Mouse (Mus musculus): ENCODE data around the gene Ccdc125. TPM values are rescaled to one million over a fixed set of nuclear protein-coding genes. Genes with fewer than 3 reads are reported as not detected.

The Ccdc125 gene
- total and polyA plus RNA-seq, 2 experiments from 2014 or later, result 0.86 to 1.8 TPM

DNA sequence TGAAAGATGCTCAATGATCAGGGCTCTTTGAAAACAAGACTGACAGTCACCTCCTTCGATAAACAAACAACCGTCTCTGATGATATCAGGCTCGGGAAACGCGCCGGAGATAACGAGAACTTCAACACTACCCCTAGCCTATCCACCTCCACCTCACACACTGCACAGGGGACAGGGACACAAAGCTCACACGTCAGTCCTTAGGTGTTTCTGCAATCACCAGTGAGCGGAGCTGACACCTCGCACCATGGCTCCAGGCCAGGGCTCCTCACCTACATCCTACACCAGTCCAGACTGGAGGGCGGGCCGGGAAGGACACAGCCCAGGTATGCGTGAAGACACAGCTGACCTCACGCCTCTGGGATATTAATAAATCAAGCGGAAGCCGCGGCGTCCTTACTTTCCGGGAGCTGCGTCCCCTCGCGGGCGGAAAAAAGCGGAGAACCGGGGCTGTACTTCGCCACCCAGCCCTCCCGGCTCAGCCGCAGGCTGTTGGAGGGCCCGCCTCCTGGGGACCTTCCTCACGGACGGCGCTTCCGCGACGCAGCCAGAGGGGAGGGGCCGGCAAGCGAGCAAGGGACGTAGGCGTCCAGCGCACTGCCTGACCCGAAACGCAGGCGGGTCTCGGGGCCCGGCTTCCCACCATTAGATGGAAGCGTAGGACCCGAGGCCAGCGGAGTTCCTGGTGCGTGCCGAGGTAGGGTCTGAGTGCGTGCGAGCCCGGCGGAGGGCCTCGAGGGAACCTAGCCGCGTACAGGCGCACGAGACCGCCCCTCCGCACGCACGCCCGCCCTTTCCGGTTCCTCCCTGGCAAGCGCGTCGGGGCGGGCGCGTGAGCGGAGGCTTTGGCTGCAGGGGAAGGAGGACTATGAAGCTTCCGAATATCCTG, 18.7 kb upstream of the Ccdc125 start, which contains the start of the genes Ak6 and Rad17:
Gene Ak6 (plus strand): TSS at position 430 of the 889 bp plus-strand sequence.
Gene Rad17 (minus strand): TSS at position 502 of the 889 bp plus-strand sequence.
- H3K27ac ChIP-seq (ENCODE audit: low read depth, low read length), result peak within 1 kb of the TSS; percentile 98
- H3K27me3 ChIP-seq (ENCODE audit: insufficient read depth, low read length), result no peaks in the 10 kb centered on the region
- H3K4me2 ChIP-seq (ENCODE audit: low read depth, low read length, poor library complexity, severe bottlenecking), result peak within 1 kb of the TSS; percentile 72
- DNase-seq (ENCODE audit: low spot score) (peak; percentile 91), ATAC-seq (ENCODE audit: low FRiP score) (peak; percentile 98)
- peaks cover 7% of the 10 kb centered on the region; the same call in 1 of the 2 replicates for H3K36me3 ChIP-seq (ENCODE audit: insufficient read depth, low read length)
- H3K4me1 ChIP-seq (ENCODE audit: insufficient read depth, low read length), result peaks cover 7% of the 10 kb centered on the region; the same call in 1 of the 2 replicates
- no peaks in the 10 kb centered on the region for H3K9me3 ChIP-seq (ENCODE audit: low read length)
- TF ChIP-seq CTCF (IDR thresholded peaks at IDR 0.05), result peak; percentile 49
- H3K4me3 ChIP-seq (ENCODE audit: low read depth, low read length), result peak within 1 kb of the TSS; percentile 91
- peak within 1 kb of the TSS; percentile 91 for H3K9ac ChIP-seq (replicated peaks; ENCODE audit: low read length, poor library complexity, severe bottlenecking)
- under 1% methylated on average over 59 of the region's 73 CpGs for WGBS

DNA sequence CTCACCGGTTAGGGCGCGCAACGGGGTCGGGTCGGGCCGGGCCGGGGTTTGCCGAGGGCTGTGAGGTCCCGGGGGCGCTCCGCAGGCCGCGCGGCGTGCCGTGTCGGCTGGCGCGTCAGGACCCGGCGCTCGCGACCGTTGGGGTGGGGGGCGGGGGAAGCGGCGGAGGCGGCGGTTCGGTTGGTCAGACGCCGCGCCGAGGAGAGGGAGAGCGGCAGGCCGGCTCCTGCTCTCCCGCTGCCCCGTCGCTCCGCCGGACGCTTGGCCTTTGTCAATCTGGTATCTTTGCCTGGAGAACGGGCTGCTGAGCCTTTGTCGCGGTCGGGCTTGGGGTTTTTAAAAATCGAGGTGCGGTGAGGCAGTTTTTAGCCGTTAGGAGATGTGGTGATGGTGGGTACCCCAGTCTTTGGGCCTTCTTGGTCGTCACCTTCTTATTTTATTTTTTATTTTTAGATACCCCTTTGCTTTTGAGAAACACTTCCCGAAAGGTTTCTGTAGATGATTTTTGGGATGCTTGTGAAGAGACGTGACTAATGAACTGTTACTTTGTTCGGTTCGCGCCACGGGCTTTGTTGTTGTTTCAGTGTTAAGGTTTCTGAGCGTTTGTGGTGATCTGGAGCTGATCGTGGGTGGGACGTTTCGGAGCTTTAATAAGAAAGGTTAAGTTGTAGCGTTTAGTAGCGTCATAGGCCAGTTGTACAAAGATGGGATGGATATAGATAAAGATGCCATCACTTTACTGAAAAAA, 17.9 kb upstream of the Ccdc125 start, which contains the start of gene Taf9:
Gene Taf9 (plus strand): TSS at position 141 of the 748 bp plus-strand sequence.
- Histone ChIP-seq H3K4me2 (ENCODE audit: low read depth, low read length, poor library complexity, severe bottlenecking) (peak within 1 kb of the TSS; percentile 72), H3K4me1 (ENCODE audit: insufficient read depth, low read length) (peaks cover 7% of the 10 kb centered on the region; the same call in 1 of the 2 replicates), H3K27me3 (ENCODE audit: insufficient read depth, low read length) (no peaks in the 10 kb centered on the region), H3K4me3 (ENCODE audit: low read depth, low read length) (peak within 1 kb of the TSS; percentile 91), H3K9ac (replicated peaks; ENCODE audit: low read length, poor library complexity, severe bottlenecking) (peak within 1 kb of the TSS; percentile 91), H3K9me3 (ENCODE audit: low read length) (no peaks in the 10 kb centered on the region), H3K36me3 (ENCODE audit: insufficient read depth, low read length) (no peaks in the 10 kb centered on the region; the same call in 1 of the 2 replicates), H3K27ac (ENCODE audit: low read depth, low read length) (peak within 1 kb of the TSS; percentile 98)
- ATAC-seq (ENCODE audit: low FRiP score), result peak; percentile 85
- no peak for TF ChIP-seq CTCF (IDR thresholded peaks at IDR 0.05)
- DNase-seq (ENCODE audit: low spot score), result no peak
- WGBS, result under 1% methylated on average over 59 of the region's 63 CpGs

DNA sequence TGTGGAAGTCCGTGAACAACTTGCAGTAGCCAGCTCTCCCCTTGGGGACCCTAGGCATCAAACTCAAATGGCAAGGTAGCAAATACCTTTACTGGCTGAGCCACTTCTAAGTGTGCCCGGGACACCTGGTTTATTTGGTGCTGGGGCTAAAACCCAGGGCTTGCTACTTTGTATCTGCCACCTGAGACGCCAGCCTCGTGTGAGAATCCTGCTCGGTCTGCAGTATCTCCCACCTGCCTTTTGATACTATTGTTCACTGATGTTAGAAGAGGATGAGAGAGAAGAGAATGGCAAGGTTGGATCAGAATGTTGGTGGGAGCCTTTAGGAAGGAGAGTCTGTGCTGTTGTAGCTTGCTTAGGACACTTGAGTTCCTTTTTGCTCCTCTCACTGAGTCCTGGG, 11.4 kb upstream of the Ccdc125 start:
- no peaks in the 10 kb centered on the region for H3K27me3 ChIP-seq (ENCODE audit: insufficient read depth, low read length)
- H3K9me3 ChIP-seq (ENCODE audit: low read length), result no peaks in the 10 kb centered on the region
- H3K27ac ChIP-seq (ENCODE audit: low read depth, low read length), result no peak overlapping the region
- H3K4me2 ChIP-seq (ENCODE audit: low read depth, low read length, poor library complexity, severe bottlenecking), result no peak overlapping the region
- no peak for TF ChIP-seq CTCF (IDR thresholded peaks at IDR 0.05)
- WGBS, result 88% methylated on average over 5 of the region's 5 CpGs
- no peaks in the 10 kb centered on the region for H3K4me1 ChIP-seq (ENCODE audit: insufficient read depth, low read length)
- H3K36me3 ChIP-seq (ENCODE audit: insufficient read depth, low read length), result peaks cover 7% of the 10 kb centered on the region; the same call in 1 of the 2 replicates
- no peak for ATAC-seq (ENCODE audit: low FRiP score)
- no peak overlapping the region for H3K9ac ChIP-seq (replicated peaks; ENCODE audit: low read length, poor library complexity, severe bottlenecking)
- DNase-seq (ENCODE audit: low spot score), result no peak
- no peak overlapping the region for H3K4me3 ChIP-seq (ENCODE audit: low read depth, low read length)

DNA sequence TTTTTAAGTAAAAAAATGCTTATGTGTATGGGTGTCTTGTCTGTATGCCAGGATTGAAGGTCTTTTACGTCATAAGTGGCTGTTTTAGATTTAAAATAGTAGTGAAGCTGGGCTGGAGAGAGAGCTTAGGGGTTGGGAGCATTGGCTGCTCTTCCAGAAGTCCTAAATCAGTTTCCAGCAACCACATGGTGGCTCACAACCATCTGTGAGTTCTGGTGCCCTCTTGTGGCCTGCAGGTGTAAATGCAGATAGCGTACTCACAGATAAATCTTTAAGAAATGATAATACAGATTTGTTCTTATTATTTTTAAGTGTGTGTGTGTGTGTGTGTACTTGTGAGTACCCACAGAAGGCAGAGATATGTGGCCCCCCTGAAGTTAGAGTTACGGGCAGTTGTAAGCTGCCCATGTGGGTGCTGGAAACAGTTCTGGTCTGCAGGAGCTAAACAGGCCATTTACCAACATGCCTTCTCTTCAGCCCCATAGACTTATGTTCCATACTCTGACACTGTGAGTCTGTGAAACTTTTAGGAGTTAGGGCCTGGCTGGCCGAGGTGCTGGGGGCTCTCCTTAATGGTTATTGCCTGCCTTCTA, 9.6 kb upstream of the Ccdc125 start:
- DNase-seq (ENCODE audit: low spot score), result peak; percentile 72
- Histone ChIP-seq H3K27me3 (ENCODE audit: insufficient read depth, low read length) (no peaks in the 10 kb centered on the region), H3K4me1 (ENCODE audit: insufficient read depth, low read length) (no peaks in the 10 kb centered on the region), H3K9me3 (ENCODE audit: low read length) (no peaks in the 10 kb centered on the region), H3K4me3 (ENCODE audit: low read depth, low read length) (no peak overlapping the region), H3K36me3 (ENCODE audit: insufficient read depth, low read length) (peaks cover 7% of the 10 kb centered on the region; the same call in 1 of the 2 replicates), H3K27ac (ENCODE audit: low read depth, low read length) (no peak overlapping the region), H3K9ac (replicated peaks; ENCODE audit: low read length, poor library complexity, severe bottlenecking) (no peak overlapping the region), H3K4me2 (ENCODE audit: low read depth, low read length, poor library complexity, severe bottlenecking) (no peak overlapping the region)
- no peak for ATAC-seq (ENCODE audit: low FRiP score)
- 46% methylated on average over 4 of the region's 4 CpGs for WGBS
- TF ChIP-seq CTCF (IDR thresholded peaks at IDR 0.05), result peak; percentile 95

DNA sequence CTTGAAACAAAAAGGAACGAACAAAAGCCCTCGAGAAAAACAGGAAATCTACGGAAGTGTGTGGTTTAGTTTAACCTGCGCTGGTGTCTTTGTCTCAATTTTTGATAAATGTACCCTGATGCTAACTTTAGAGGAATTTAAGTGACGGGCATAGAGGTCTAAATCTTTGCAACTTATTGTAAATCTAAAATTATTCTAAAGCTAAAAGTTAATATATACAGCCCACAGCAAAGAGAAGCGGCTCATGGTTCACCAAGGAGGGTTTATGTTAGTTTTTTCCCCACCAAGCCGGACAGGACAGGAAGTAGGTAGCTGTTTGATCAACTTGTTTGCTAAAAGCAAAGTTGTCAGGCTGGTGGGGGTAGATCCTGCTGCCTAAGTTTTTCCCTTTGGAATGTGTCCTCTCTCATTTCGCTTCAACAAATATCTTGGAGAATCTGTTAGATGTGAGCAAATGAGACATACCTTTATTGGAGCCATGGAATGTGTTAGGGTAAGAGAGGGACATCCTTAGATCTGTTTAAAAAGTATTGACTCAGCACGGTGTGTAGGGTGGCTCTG, 744 bp downstream of the Ccdc125 start:
- TF ChIP-seq CTCF (IDR thresholded peaks at IDR 0.05), result no peak
- H3K9ac ChIP-seq (replicated peaks; ENCODE audit: low read length, poor library complexity, severe bottlenecking), result no peak overlapping the region; the same call in 1 of the 2 replicates
- no peak overlapping the region for H3K27ac ChIP-seq (ENCODE audit: low read depth, low read length)
- peaks cover 6% of the 10 kb centered on the region for H3K36me3 ChIP-seq (ENCODE audit: insufficient read depth, low read length)
- ATAC-seq (ENCODE audit: low FRiP score), result no peak
- H3K4me2 ChIP-seq (ENCODE audit: low read depth, low read length, poor library complexity, severe bottlenecking), result peak overlapping the region; percentile 89
- H3K27me3 ChIP-seq (ENCODE audit: insufficient read depth, low read length), result peaks cover 3% of the 10 kb centered on the region; the same call in 1 of the 2 replicates
- no peak for DNase-seq (ENCODE audit: low spot score)
- 60% methylated on average over 9 of the region's 9 CpGs for WGBS
- no peaks in the 10 kb centered on the region for H3K4me1 ChIP-seq (ENCODE audit: insufficient read depth, low read length)
- H3K9me3 ChIP-seq (ENCODE audit: low read length), result no peaks in the 10 kb centered on the region
- H3K4me3 ChIP-seq (ENCODE audit: low read depth, low read length), result peak overlapping the region; percentile 47

Data from midbrain, postnatal 0 days (tissue).